Mouse (Mus musculus) liver, embryonic 16.5 days (tissue): ENCODE data around the gene Pkp3. TPM values are rescaled to one million over a fixed set of nuclear protein-coding genes. Genes with fewer than 3 reads are reported as not detected.
"Not testable (repeated sequence)": the region's sequence is repeated elsewhere in the genome, so short reads cannot be mapped to it uniquely, and the experiment has no call there.

Experiments used
- ATAC-seq: fragments of 200-750 bp; cut with Nextera tagmentation; 2 replicates; pipeline ENCODE4 v1.8.0; 2017; ENCODE audit warnings: low read depth, mild to moderate bottlenecking, moderate number of reproducible peaks, moderate library complexity
- H3K27ac ChIP-seq: fragments of 300-500 bp; sonication (generic); 2 replicates; pipeline ENCODE4 v1.5.1; 2014; ENCODE audit warnings: mild to moderate bottlenecking, low read length
- H3K27me3 ChIP-seq: fragments of 300-500 bp; sonication (generic); 2 replicates; pipeline ENCODE4 v1.6.1; 2014; ENCODE audit warnings: low read depth, low read length, mixed read lengths; ENCODE audit not compliant: control insufficient read depth, insufficient read depth
- H3K36me3 ChIP-seq: fragments of 300-500 bp; sonication (generic); 2 replicates; pipeline ENCODE4 v1.6.1; 2014; ENCODE audit warnings: mild to moderate bottlenecking; ENCODE audit not compliant: control insufficient read depth, insufficient read depth
- H3K4me1 ChIP-seq: fragments of 300-500 bp; sonication (generic); 2 replicates; pipeline ENCODE4 v1.6.1; 2014; ENCODE audit warnings: low read depth, low read length, mixed read lengths; ENCODE audit not compliant: control insufficient read depth
- H3K4me2 ChIP-seq: fragments of 300-500 bp; sonication (generic); 2 replicates; pipeline ENCODE4 v1.6.1; 2014; ENCODE audit warnings: low read depth, low read length, mixed read lengths
- H3K4me3 ChIP-seq: fragments of 300-500 bp; sonication (generic); 2 replicates; pipeline ENCODE4 v1.5.1; 2014; ENCODE audit warnings: low read depth, mild to moderate bottlenecking, low read length
- H3K9ac ChIP-seq: fragments of 300-500 bp; sonication (generic); 2 replicates; pipeline ENCODE4 v1.6.1; 2014; ENCODE audit warnings: low read depth, low read length
- H3K9me3 ChIP-seq: fragments of 300-500 bp; sonication (generic); replicated peaks from 2 replicates; pipeline ENCODE4 v1.6.1; 2016; ENCODE audit warnings: low read length; ENCODE audit not compliant: control insufficient read depth
- WGBS: fragments of 180-500 bp; shearing (Covaris S2); extraction: QIAGEN DNeasy Blood & Tissue Kit; methylation state at CpG from one replicate; pipeline ENCODE4 v1.1.7; 2014; ENCODE audit not compliant: insufficient replicate concordance; 5-methylcytosine and 5-hydroxymethylcytosine counted together
- polyA plus RNA-seq: library from polyadenylated mRNA; unstranded; fragments of >200 nt; fragmentation: Nextera tagmentation; extraction: Ambion mirVana; gene quantifications from 2 replicates; pipeline ENCODE4 v1.2.1, GENCODE M21; 2015

Pkp3 gene
- 0.69 and 1.1 TPM in 2 replicates for polyA plus RNA-seq

GRCm38 (mm10) chr7:141077841-141078240 lies at the start of gene Pkp3:
Pkp3 (plus strand) TSS chr7:141078218.
- no peak within 1 kb of the TSS for H3K4me2 ChIP-seq
- no peak for ATAC-seq
- H3K27ac ChIP-seq: no peak within 1 kb of the TSS
- H3K9me3 ChIP-seq: no peaks in the 10 kb centered on the region
- H3K4me1 ChIP-seq: no peaks in the 10 kb centered on the region
- no peak within 1 kb of the TSS for H3K4me3 ChIP-seq
- H3K36me3 ChIP-seq: no peaks in the 10 kb centered on the region
- WGBS: 83% methylated on average over 15 of the region's 15 CpGs
- H3K9ac ChIP-seq: no peak within 1 kb of the TSS
- peaks cover 2% of the 10 kb centered on the region; the same call in 1 of the 2 replicates for H3K27me3 ChIP-seq

GRCm38 (mm10) chr7:141028831-141029230 lies 49.2 kb upstream of the Pkp3 start, which contains the start of gene Gm17387:
Gm17387 (plus strand) TSS chr7:141029131.
- WGBS: 76% methylated on average over 2 of the region's 2 CpGs
- Histone ChIP-seq H3K4me3 (no peak within 1 kb of the TSS), H3K9ac (no peak within 1 kb of the TSS), H3K4me1 (peaks cover 2% of the 10 kb centered on the region; the same call in 1 of the 2 replicates), H3K9me3 (no peaks in the 10 kb centered on the region), H3K36me3 (no peaks in the 10 kb centered on the region), H3K27ac (no peak within 1 kb of the TSS), H3K27me3 (no peaks in the 10 kb centered on the region), H3K4me2 (no peak within 1 kb of the TSS)
- no peak for ATAC-seq

GRCm38 (mm10) chr7:141030390-141030789 lies 47.6 kb upstream of the Pkp3 start:
- Histone ChIP-seq H3K4me3 (no peak overlapping the region), H3K4me2 (no peak overlapping the region), H3K4me1 (peaks cover 2% of the 10 kb centered on the region; the same call in 1 of the 2 replicates), H3K36me3 (no peaks in the 10 kb centered on the region), H3K9ac (no peak overlapping the region), H3K9me3 (no peaks in the 10 kb centered on the region), H3K27ac (no peak overlapping the region), H3K27me3 (no peaks in the 10 kb centered on the region)
- WGBS: 45% methylated on average over 3 of the region's 3 CpGs
- ATAC-seq: no peak

GRCm38 (mm10) chr7:141032458-141033167 lies 45.4 kb upstream of the Pkp3 start:
- H3K27ac ChIP-seq: no peak overlapping the region
- no peak overlapping the region for H3K4me3 ChIP-seq
- peak; percentile 50 for ATAC-seq
- no peaks in the 10 kb centered on the region for H3K27me3 ChIP-seq
- no peaks in the 10 kb centered on the region for H3K9me3 ChIP-seq
- H3K4me2 ChIP-seq: no peak overlapping the region
- H3K9ac ChIP-seq: no peak overlapping the region
- peaks cover 3% of the 10 kb centered on the region for H3K4me1 ChIP-seq
- H3K36me3 ChIP-seq: no peaks in the 10 kb centered on the region
- WGBS: 36% methylated on average over 9 of the region's 9 CpGs

GRCm38 (mm10) chr7:141036624-141037023 lies 41.4 kb upstream of the Pkp3 start:
- not testable (repeated sequence) for ATAC-seq, H3K4me3 ChIP-seq, H3K9me3 ChIP-seq, H3K4me2 ChIP-seq, H3K36me3 ChIP-seq, H3K9ac ChIP-seq, H3K27ac ChIP-seq, H3K27me3 ChIP-seq
- WGBS: 67% methylated on average over 1 of the region's 2 CpGs
- H3K4me1 ChIP-seq: peaks cover 17% of the 10 kb centered on the region

- Histone ChIP-seq H3K4me3 (no peak overlapping the region), H3K27me3 (no peaks in the 10 kb centered on the region), H3K9ac (no peak overlapping the region), H3K4me2 (0 out of 2 replicates have a peak overlapping the region, but pooled peaks have one; percentile 7), H3K27ac (peak overlapping the region; percentile 36), H3K4me1 (peaks cover 32% of the 10 kb centered on the region), H3K9me3 (no peaks in the 10 kb centered on the region), H3K36me3 (no peaks in the 10 kb centered on the region)
- WGBS: 37% methylated on average over 20 of the region's 21 CpGs
- ATAC-seq: peak; percentile 50
Measured at GRCm38 (mm10) chr7:141038090-141039032, 39.7 kb upstream of the Pkp3 start.

- no peak for ATAC-seq
- Histone ChIP-seq H3K36me3 (no peaks in the 10 kb centered on the region), H3K4me2 (no peak overlapping the region), H3K9ac (no peak overlapping the region), H3K27me3 (no peaks in the 10 kb centered on the region), H3K9me3 (no peaks in the 10 kb centered on the region), H3K4me3 (no peak overlapping the region), H3K27ac (no peak overlapping the region), H3K4me1 (peaks cover 36% of the 10 kb centered on the region)
- 75% methylated on average over 4 of the region's 4 CpGs for WGBS
Measured at GRCm38 (mm10) chr7:141039386-141040107, 38.5 kb upstream of the Pkp3 start.

GRCm38 (mm10) chr7:141040867-141041606 lies 37.0 kb upstream of the Pkp3 start:
- no peak overlapping the region for H3K4me2 ChIP-seq
- 63% methylated on average over 6 of the region's 9 CpGs for WGBS
- H3K36me3 ChIP-seq: no peaks in the 10 kb centered on the region

More at GRCm38 (mm10) chr7:141040867-141041606, 37.0 kb upstream of the Pkp3 start:
- no peaks in the 10 kb centered on the region for H3K9me3 ChIP-seq
- H3K4me3 ChIP-seq: no peak overlapping the region
- H3K9ac ChIP-seq: no peak overlapping the region
- H3K4me1 ChIP-seq: peaks cover 36% of the 10 kb centered on the region
- no peaks in the 10 kb centered on the region for H3K27me3 ChIP-seq
- peak overlapping the region; percentile 4; the same call in 1 of the 2 replicates for H3K27ac ChIP-seq
- no peak for ATAC-seq
